Mouse (Mus musculus): ENCODE measurements at regions not wholly inside any gene's neighbourhood (a gene's known extent, or its start where the extent isn't known, plus 50 kb on each side); places are given as distances from the start of the nearest gene placed in this dataset.
"Not testable (repeated sequence)": the region's sequence is repeated elsewhere in the genome, so short reads cannot be mapped to it uniquely, and the experiment has no call there.

DNA sequence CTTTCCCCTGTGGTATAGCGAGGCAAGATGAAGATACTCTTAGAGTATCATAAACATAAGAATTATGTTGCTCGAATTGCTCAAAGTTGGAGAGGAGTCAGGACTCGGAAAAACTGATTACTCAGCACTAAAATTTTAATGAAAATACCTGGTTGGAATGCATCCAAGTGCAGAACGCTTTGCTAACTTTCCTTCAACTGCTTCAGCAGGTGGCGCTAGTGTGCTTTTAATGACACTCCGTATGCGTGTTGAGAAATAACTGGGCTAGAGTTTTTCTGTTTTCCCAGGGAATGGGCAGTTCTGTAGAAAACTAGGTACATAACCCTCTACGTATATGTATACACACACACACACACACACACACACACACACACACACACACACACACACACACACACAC is 221.0 kb downstream of the Grxcr1 start:
- 20% methylated on average over 8 of the region's 8 CpGs for WGBS
- no peaks in the 10 kb centered on the region for H3K36me3 ChIP-seq
- no peak; the same call in 1 of the 2 replicates for ATAC-seq (ENCODE audit: low FRiP score)
- no peaks in the 10 kb centered on the region for H3K9me3 ChIP-seq (replicated peaks)
- H3K4me2 ChIP-seq (replicated peaks): no peak overlapping the region
- H3K27me3 ChIP-seq: no peaks in the 10 kb centered on the region
- H3K9ac ChIP-seq: no peak overlapping the region
- H3K4me1 ChIP-seq: no peaks in the 10 kb centered on the region
- H3K4me3 ChIP-seq: no peak overlapping the region
- no peak overlapping the region for H3K27ac ChIP-seq

DNA sequence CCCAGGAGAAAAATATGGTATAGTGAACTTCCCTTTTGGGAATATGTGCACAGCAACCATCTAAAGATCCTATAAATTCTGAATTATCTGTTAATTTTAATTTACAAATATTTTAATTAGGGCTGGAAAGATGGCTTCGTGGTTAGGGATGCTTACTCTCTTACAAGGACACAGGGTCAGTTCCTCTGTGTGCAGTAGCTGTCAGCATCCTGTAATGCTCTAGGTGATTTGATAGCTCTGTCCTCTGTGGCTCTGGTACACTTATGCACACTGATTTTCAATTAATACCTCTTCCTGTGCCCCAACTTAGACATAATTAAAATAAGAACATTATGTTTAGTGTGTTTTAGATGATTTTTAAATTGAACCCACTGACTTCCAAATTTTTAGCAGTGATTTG is 221.8 kb downstream of the Grxcr1 start:
- H3K4me1 ChIP-seq: no peaks in the 10 kb centered on the region
- 56% methylated on average over 1 of the region's 1 CpGs for WGBS
- no peak overlapping the region for H3K4me2 ChIP-seq (replicated peaks)
- no peak overlapping the region for H3K27ac ChIP-seq
- ATAC-seq (ENCODE audit: low FRiP score): no peak
- H3K36me3 ChIP-seq: no peaks in the 10 kb centered on the region
- no peak overlapping the region for H3K9ac ChIP-seq
- no peaks in the 10 kb centered on the region for H3K27me3 ChIP-seq
- H3K9me3 ChIP-seq (replicated peaks): no peaks in the 10 kb centered on the region
- H3K4me3 ChIP-seq: no peak overlapping the region

DNA sequence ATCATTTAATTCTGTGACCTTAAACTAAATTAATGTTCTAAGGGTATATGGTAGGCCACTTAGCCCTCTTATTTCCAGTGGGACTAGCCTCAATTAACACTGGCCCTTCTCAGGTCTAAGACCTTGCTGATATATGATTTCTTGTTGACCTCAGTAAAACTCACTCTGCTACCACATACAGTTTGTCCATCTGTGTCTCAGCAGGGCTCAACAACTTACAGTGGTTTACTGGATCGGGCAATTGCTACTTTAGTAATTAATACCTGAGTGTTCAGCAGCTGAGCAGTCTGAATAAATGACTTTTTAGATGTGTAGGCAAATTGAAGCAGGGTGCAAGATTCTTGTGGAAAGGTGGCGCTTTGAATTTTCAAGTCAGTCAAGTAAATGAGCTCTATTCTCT is 222.5 kb downstream of the Grxcr1 start:
- Histone ChIP-seq H3K27me3 (no peaks in the 10 kb centered on the region), H3K4me2 (replicated peaks) (no peak overlapping the region), H3K4me1 (no peaks in the 10 kb centered on the region), H3K4me3 (no peak overlapping the region), H3K27ac (no peak overlapping the region), H3K9ac (no peak overlapping the region), H3K36me3 (no peaks in the 10 kb centered on the region), H3K9me3 (replicated peaks) (no peaks in the 10 kb centered on the region)
- 82% methylated on average over 2 of the region's 2 CpGs for WGBS
- no peak for ATAC-seq (ENCODE audit: low FRiP score)

DNA sequence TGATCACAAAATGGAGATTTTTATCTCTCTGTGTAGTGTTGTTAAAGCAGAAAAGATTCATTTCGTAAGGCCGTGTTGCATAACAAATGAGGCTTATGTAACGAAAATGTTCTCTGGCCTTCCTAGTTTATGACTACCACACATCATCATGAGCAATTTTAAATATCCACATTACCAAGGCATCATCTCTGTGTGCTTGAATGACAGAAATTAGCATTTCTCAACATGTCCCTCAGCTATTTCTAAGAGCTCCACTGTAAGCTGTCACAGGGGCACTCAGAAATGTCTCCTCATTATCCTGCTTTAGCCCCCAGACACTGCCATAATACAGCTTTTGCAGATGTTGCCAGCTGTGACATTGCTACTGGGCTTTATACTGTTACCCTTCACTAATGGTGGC is 232.6 kb downstream of the Grxcr1 start:
- ATAC-seq (ENCODE audit: low FRiP score): no peak
- Histone ChIP-seq H3K9ac (no peak overlapping the region), H3K4me3 (no peak overlapping the region), H3K4me1 (no peaks in the 10 kb centered on the region), H3K36me3 (no peaks in the 10 kb centered on the region), H3K27me3 (no peaks in the 10 kb centered on the region), H3K9me3 (replicated peaks) (no peaks in the 10 kb centered on the region), H3K27ac (no peak overlapping the region), H3K4me2 (replicated peaks) (no peak overlapping the region)
- WGBS: 85% methylated on average over 3 of the region's 3 CpGs

DNA sequence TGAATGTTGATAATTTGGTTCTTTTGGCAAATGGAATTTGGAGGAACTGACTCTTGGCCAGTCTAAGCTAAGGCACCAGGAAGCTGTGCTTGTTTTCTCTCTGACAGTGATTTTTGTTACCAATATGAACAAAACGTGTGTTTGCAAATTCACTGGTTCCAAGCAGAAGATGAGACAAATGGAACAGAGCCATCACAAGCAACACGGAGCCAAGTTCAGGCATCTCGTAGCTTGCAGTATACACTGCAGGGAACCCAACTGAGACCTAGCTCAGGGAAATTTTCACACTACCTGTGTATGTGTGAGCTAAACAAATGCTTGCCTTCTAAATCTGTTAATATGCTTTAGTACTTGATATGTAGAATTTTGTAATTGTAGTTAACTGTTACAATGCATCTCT is 242.6 kb downstream of the Grxcr1 start:
- WGBS: 90% methylated on average over 3 of the region's 3 CpGs

DNA sequence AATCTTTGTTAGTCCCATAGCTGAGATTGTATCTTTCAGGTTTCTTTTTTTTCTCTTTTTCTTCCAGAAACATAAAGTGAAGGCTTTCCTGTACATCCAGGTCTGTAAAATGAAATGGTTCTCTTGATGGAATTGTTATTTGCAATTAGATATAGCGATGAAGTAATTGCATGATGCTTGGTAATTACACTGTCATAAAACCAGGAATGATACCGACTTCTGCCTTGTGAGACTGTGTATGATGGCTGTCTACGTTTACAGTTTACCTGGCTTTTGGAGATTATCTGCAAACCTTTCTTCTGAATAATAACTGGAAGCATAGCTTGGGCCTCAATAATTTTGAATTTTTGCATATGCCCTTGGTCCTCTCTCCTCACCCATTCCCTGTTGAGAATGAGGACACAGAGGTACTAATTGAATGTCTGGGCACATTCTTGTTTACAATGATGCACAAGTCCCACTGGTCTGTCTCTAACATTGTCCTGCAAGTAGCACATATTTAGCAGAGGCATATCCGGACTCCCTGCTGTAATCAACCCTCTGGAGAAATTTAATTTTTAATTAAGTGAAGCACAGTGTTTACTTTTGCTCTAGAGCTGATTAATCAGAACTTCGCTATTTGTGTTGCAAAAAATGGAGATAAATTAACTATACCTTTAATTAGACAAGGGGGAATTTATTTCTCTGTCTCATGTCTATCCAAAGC is 244.1 kb downstream of the Grxcr1 start:
- Histone ChIP-seq H3K9ac (no peak overlapping the region), H3K27me3 (no peaks in the 10 kb centered on the region), H3K4me3 (no peak overlapping the region), H3K9me3 (replicated peaks) (no peaks in the 10 kb centered on the region), H3K36me3 (no peaks in the 10 kb centered on the region), H3K4me1 (no peaks in the 10 kb centered on the region), H3K27ac (no peak overlapping the region), H3K4me2 (replicated peaks) (no peak overlapping the region)
- WGBS: 82% methylated on average over 5 of the region's 5 CpGs
- ATAC-seq (ENCODE audit: low FRiP score): no peak

More for the DNA sequence above, 242.6 kb downstream of the Grxcr1 start:
- Histone ChIP-seq H3K36me3 (no peaks in the 10 kb centered on the region), H3K9me3 (replicated peaks) (no peaks in the 10 kb centered on the region), H3K9ac (no peak overlapping the region), H3K4me1 (no peaks in the 10 kb centered on the region), H3K27me3 (no peaks in the 10 kb centered on the region), H3K4me3 (no peak overlapping the region), H3K27ac (no peak overlapping the region), H3K4me2 (replicated peaks) (no peak overlapping the region)
- no peak for ATAC-seq (ENCODE audit: low FRiP score)

DNA sequence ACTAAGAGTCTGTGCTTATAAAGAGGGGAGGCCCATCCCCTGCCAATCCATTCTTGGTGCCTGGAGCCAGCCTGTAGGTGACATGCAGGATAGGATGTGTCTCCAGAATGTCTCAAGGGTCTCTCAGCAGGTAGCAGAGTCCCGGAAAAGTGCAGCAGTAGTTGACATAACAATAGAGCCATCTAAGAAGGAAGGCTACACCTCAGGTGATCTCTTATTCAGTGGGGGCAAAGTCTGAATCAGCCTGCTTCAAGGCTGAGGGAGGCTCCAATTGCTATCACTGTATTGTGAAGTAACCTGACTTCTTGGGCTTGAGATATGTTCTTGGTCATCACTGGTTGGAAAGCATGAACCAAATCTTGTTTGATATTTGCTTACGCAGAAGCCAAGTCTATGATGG is 264.1 kb downstream of the Grxcr1 start:
- 77% methylated on average over 2 of the region's 2 CpGs for WGBS
- H3K4me3 ChIP-seq; H3K9ac ChIP-seq; H3K27ac ChIP-seq; H3K4me1 ChIP-seq; H3K9me3 ChIP-seq (replicated peaks); H3K36me3 ChIP-seq; H3K27me3 ChIP-seq; ATAC-seq (ENCODE audit: low FRiP score); H3K4me2 ChIP-seq (replicated peaks): not testable (repeated sequence)

DNA sequence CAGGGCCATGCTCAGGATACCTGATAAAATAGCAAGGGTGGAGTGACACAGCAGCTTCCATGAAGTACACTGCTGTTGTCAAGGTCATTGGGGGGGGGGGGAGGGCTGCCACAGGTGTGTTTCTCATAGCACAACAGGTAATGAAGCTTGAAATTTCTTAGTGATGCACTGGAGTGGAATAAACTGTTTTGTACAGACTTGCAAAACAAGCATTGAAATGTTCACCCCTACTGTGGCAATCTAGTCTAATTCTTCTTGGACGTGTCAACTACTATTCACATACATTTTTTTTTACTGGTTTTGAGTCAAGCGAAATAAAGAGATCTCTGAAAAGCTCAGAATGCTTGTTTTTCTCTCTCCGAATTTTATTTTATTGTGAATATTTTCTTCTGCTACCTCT is 281.6 kb downstream of the Grxcr1 start:
- WGBS: 64% methylated on average over 3 of the region's 3 CpGs
- ATAC-seq (ENCODE audit: low FRiP score): no peak
- H3K4me3 ChIP-seq: no peak overlapping the region
- no peaks in the 10 kb centered on the region for H3K9me3 ChIP-seq (replicated peaks)
- no peak overlapping the region for H3K9ac ChIP-seq
- no peak overlapping the region for H3K4me2 ChIP-seq (replicated peaks)
- no peaks in the 10 kb centered on the region for H3K27me3 ChIP-seq
- H3K36me3 ChIP-seq: no peaks in the 10 kb centered on the region
- H3K4me1 ChIP-seq: no peaks in the 10 kb centered on the region
- H3K27ac ChIP-seq: no peak overlapping the region

DNA sequence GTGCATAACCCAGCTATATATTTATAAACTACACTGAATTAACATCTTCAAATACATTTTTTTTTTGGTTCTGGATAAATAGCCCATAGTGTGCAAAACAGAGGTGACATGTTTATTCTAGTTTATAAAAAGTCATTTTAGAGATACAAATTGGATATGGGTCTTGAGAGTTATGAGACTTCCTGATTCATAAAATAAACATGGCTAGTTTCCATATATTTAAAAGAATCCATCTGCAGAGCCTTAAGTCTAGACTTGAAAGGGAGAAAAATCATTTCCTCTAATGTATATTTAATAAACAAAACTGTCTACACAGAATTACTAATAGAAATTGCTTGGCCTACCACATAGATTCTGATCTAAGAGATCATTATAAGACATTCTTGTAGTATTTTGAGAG is 287.3 kb downstream of the Grxcr1 start:
- ATAC-seq (ENCODE audit: low FRiP score): no peak
- Histone ChIP-seq H3K27ac (no peak overlapping the region), H3K4me1 (no peaks in the 10 kb centered on the region), H3K9ac (no peak overlapping the region), H3K4me3 (no peak overlapping the region), H3K9me3 (replicated peaks) (no peaks in the 10 kb centered on the region), H3K27me3 (no peaks in the 10 kb centered on the region), H3K36me3 (no peaks in the 10 kb centered on the region), H3K4me2 (replicated peaks) (no peak overlapping the region)

DNA sequence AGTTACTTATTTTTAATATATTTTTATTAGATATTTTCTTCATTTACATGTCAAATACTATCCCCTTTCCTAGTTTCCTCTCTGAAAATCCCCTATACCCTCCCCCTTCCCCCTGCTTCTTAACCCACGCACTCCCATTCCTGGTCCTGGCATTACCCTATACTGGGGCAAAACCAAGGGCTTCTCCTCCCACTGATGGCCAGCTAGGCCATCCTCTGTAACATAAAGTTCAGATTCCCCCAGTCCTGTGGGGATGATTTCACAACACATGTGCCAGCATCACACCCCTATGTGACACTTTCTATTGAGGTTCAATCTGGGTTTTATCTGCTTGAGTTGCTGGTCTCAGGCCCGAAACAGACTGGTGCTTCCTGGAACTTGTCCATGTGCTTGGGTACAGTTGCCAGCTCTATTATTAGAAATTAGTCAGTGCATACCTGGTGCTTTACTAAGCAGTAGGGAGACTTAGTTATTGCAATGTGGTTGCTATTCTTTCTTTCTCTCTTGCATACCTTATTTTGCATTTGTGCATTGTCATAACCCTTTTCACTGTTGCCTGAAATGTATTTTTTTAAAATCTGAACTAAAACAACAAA is 295.5 kb downstream of the Grxcr1 start:
- ATAC-seq (ENCODE audit: low FRiP score): no peak

DNA sequence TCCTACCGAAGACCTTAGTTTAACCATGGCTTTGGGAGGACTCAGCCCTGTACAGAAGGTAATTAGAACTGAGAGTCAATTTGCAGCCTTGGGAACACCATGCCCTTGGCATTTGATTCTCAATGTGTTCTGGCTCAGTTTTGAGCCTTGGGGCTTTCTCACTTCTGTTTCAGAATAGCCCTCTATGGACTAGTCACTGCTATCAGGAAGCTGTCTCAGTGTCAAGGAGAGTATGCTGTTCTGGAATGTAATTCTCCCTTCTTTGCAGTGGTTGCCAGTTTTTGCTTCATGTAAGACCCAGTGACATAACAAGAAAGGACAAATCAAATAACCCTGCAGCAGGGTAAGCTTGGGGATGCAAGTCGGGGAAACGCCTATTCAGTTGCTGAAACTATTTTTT is 297.7 kb downstream of the Grxcr1 start:
- Histone ChIP-seq H3K27me3 (no peaks in the 10 kb centered on the region), H3K4me1 (no peaks in the 10 kb centered on the region), H3K9me3 (replicated peaks) (no peaks in the 10 kb centered on the region), H3K4me3 (no peak overlapping the region), H3K27ac (no peak overlapping the region), H3K4me2 (replicated peaks) (no peak overlapping the region), H3K36me3 (no peaks in the 10 kb centered on the region), H3K9ac (no peak overlapping the region)
- 87% methylated on average over 3 of the region's 3 CpGs for WGBS
- ATAC-seq (ENCODE audit: low FRiP score): no peak

More for the DNA sequence above, 295.5 kb downstream of the Grxcr1 start:
- no peak overlapping the region for H3K27ac ChIP-seq
- 92% methylated on average over 2 of the region's 2 CpGs for WGBS
- no peak overlapping the region for H3K4me2 ChIP-seq (replicated peaks)
- no peaks in the 10 kb centered on the region for H3K4me1 ChIP-seq
- H3K9ac ChIP-seq: no peak overlapping the region
- no peaks in the 10 kb centered on the region for H3K27me3 ChIP-seq
- H3K4me3 ChIP-seq: no peak overlapping the region
- no peaks in the 10 kb centered on the region for H3K36me3 ChIP-seq
- no peaks in the 10 kb centered on the region for H3K9me3 ChIP-seq (replicated peaks)

DNA sequence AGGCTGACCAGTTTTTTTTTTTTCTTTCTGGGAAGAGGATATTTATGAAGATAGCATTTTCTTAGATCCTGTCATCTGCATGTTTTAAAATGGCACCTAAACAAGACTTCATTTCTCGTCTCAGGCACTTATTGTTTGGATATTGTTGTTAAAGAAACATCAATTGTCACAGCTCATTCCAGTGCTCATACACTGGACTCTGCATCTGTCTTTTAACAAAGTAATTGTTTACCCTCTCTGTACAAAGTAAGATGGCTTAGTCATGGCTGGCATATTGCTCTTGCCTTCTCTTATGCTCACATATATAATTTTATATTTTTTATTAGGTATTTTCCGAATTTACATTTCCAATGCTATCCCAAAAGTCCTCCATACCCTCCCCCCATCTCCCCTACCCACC is 298.2 kb downstream of the Grxcr1 start:
- Histone ChIP-seq H3K27me3 (no peaks in the 10 kb centered on the region), H3K4me1 (no peaks in the 10 kb centered on the region), H3K9ac (no peak overlapping the region), H3K36me3 (no peaks in the 10 kb centered on the region), H3K27ac (no peak overlapping the region), H3K4me3 (no peak overlapping the region), H3K4me2 (replicated peaks) (no peak overlapping the region), H3K9me3 (replicated peaks) (no peaks in the 10 kb centered on the region)
- ATAC-seq (ENCODE audit: low FRiP score): no peak
- WGBS: 71% methylated on average over 2 of the region's 2 CpGs

DNA sequence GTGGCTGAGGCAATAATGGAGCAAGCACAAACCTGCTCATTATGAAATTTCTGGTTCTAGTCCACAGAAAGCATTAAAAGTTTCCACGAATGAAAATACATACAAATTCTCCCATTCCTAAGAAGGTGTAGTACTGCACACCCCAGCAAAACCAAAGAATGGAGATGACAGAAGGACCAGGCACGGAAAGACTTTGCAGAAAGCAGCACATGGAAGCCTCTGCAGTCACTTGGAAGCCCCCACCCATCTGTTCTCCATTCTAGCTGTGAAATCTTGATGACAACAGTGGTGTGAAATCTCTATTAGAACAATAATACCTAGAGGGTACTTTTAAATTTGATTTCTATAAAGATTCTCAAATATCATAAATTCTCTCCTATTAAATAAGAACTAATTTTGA is 319.3 kb downstream of the Grxcr1 start:
- no peak overlapping the region for H3K4me2 ChIP-seq (replicated peaks)
- 71% methylated on average over 2 of the region's 2 CpGs for WGBS
- H3K4me1 ChIP-seq: no peaks in the 10 kb centered on the region
- H3K9ac ChIP-seq: no peak overlapping the region
- no peaks in the 10 kb centered on the region for H3K27me3 ChIP-seq
- H3K27ac ChIP-seq: no peak overlapping the region
- no peaks in the 10 kb centered on the region for H3K9me3 ChIP-seq (replicated peaks)
- H3K36me3 ChIP-seq: no peaks in the 10 kb centered on the region
- H3K4me3 ChIP-seq: no peak overlapping the region
- ATAC-seq (ENCODE audit: low FRiP score): no peak
